Mouse (Mus musculus) bone marrow, adult 2 months (tissue): ENCODE results near the gene 4930467E23Rik. TPM values are rescaled to one million over a fixed set of nuclear protein-coding genes. Genes with fewer than 3 reads are reported as not detected.
"Not testable (repeated sequence)": the region's sequence is repeated elsewhere in the genome, so short reads cannot be mapped to it uniquely, and the experiment has no call there.

ENCODE experiments used
- H3K27ac ChIP-seq: fragments of 200-500 bp; 2 replicates; pipeline ENCODE4 v1.5.1; 2012; ENCODE audit warnings: low read depth, mild to moderate bottlenecking, control low read depth, inconsistent platforms, low read length; ENCODE audit not compliant: control insufficient read depth, poor library complexity, insufficient read depth
- H3K4me1 ChIP-seq: fragments of 200-500 bp; 2 replicates; pipeline ENCODE4 v1.6.1; 2011; ENCODE audit warnings: low read length; ENCODE audit not compliant: control insufficient read depth, insufficient read depth
- H3K4me3 ChIP-seq: fragments of 200-500 bp; replicated peaks from 2 replicates; pipeline ENCODE3; 2011; ENCODE audit warnings: mild to moderate bottlenecking, low read depth, low read length, control low read depth; ENCODE audit not compliant: control insufficient read depth
- CTCF ChIP-seq: fragments of 200-500 bp; IDR thresholded peaks from 2 replicates; pipeline ENCODE4 v1.5.1; 2011; ENCODE audit warnings: low read length, control low read depth; ENCODE audit not compliant: control insufficient read depth, insufficient read depth
- POLR2A ChIP-seq: fragments of 200-500 bp; IDR thresholded peaks from 2 replicates; pipeline ENCODE4 v1.6.1; 2011; ENCODE audit warnings: low read depth, mild to moderate bottlenecking, control low read depth, low read length, borderline replicate concordance; ENCODE audit not compliant: control insufficient read depth
- WGBS: fragments of 180-500 bp; shearing (Covaris S2); methylation state at CpG from one replicate; pipeline ENCODE4 v1.1.7; 2018; 5-methylcytosine and 5-hydroxymethylcytosine counted together
- polyA plus RNA-seq: library from polyadenylated mRNA; stranded (reverse); fragments of >200 nt; gene quantifications from 2 replicates; pipeline ENCODE4 v1.2.4, GENCODE M21; 2011; ENCODE audit warnings: low replicate concordance; ENCODE audit not compliant: missing spikeins, insufficient read depth, insufficient read length

The 4930467E23Rik gene
- polyA plus RNA-seq, 1 experiment = not detected

DNA sequence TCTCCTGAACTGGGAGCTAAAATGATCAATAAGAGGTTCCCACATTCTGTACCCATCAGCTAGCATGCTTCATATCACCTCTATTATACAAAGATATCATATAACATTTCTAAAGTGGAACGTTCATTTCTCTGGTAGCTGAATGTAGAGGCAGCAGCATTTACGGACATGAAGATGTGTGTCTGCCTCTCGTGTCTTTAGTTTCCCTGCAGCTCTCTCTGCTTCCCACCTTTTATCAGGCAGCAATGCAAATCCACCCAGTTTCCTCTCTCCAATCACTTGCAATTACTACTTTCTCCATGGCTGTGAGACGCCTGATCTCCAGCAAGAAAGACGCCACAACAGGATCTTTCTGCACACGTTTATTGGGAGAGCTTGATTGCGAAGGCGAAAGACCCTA is 49.5 kb downstream of the 4930467E23Rik start:
- not testable (repeated sequence) for H3K4me1 ChIP-seq, H3K4me3 ChIP-seq, H3K27ac ChIP-seq
- WGBS = 86% methylated on average over 8 of the region's 8 CpGs

DNA sequence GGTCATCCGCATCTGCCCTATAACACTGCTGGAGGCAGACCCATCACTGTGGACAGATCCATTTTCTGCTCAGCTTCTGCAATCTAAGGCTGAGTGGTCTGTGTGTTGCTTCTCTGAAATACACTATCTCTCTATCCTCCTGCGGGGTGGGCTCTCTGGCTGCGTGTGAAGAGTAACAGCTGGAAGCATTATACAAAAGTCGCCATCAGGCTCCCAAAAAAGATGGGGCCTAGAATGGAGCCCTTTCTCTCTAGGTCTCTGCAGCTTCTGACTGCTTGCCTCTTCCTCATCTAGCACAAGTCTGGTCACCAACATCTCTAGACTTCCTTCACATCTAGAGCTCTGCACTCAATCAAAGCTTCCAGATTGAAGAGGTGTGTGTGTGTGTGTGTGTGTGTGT is 50.8 kb downstream of the 4930467E23Rik start:
- not testable (repeated sequence) for H3K4me1 ChIP-seq, H3K4me3 ChIP-seq, H3K27ac ChIP-seq
- 84% methylated on average over 4 of the region's 4 CpGs for WGBS

DNA sequence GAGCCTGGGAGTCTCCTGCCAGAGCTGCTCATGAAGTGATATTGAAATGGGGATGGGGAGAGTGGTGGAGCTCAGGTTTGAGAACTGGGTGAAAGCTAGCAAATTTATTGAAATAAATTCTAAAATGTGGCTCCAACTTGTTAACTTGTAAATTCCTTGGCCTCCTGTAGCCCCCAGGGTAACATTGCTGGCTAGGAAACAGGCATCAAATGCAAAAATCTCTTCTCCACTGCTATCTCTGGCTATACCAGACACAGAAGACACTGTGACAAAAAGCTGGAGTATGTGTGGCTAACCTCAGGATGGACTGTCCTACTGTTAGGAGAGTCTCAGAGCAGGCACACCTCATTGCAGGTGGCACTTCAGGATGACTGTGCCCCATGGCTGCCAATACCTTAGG is 51.3 kb downstream of the 4930467E23Rik start:
- not testable (repeated sequence) for H3K27ac ChIP-seq, H3K4me3 ChIP-seq, H3K4me1 ChIP-seq

DNA sequence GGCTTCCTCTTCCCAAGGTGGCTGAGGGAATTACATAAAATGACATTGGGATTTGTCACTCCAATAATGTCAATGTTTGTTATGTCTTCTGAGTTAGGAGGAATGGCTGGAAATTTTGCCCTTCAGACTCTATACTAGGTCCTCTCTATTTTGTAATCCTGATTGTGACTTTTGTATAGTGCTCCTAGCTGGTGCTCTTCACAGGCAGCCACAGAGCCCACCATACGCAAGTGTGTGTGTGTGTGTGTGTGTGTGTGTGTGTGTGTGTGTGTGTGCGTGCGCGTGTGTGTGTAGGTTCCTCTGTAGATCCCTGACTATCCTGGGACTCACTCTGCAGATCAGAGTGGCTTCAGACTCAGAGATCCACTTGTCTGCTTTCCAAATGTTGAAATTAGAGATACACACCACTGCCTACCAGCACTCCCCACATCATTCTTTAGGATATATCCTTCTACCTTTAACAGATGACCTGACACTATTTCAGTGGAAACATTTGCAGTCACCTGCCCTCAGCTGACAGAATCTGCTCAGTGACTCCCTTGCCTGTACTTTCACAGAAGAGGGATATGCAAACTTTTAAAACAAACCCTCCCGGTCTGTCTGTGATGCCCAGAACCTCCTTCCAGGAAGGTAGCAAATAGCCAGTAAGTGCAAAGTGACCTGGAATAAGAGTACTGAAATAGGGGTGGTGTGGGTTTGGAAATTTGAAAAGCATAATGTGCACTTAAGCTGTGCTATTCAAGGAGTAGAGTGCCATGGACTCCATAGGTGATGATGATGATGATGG is 52.1 kb downstream of the 4930467E23Rik start:
- WGBS = 75% methylated on average over 5 of the region's 5 CpGs

DNA sequence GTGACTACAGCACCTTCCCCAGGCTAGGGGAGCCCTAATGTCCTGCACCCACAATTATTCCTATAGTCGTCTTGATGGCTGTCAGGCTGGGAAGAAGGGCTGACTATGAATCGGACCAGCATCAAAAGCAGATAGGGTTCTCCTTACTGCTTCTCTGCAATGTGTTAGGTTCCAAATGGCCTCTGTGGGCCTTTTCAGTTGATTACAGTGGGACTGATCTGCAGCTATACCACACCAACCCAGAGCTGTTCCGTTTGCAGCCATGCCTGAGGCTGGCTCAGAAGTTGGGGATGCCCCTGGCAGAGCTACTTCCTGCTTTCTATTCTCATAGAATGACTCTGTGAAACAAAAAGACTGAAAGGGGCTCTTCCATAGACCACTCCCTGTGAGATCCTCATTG is 53.4 kb downstream of the 4930467E23Rik start:
- H3K4me1 ChIP-seq, H3K27ac ChIP-seq, H3K4me3 ChIP-seq: not testable (repeated sequence)
- WGBS = 59% methylated on average over 3 of the region's 3 CpGs

More for the DNA sequence above, 52.1 kb downstream of the 4930467E23Rik start:
- H3K27ac ChIP-seq, H3K4me1 ChIP-seq, H3K4me3 ChIP-seq: not testable (repeated sequence)

DNA sequence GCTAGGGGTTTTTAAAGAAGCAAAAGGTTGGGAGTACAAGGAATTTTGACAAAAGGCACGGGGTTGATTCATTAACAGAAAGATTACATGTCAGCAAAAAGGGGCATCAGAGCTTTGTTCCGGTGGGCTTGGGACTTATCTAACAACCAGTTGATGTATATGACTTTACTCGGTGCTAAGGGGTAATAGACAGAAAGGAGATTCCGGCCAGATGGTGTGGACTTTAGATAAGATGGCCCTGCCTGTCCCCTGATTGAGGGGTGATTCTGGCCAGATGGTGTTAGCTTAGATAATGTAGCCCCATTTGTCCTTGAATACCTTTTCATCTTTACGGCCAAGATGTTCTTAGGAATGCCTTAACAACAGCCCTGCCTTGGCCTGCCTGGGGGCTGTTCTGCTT is 54.5 kb downstream of the 4930467E23Rik start:
- not testable (repeated sequence) for H3K4me3 ChIP-seq, H3K4me1 ChIP-seq, H3K27ac ChIP-seq
- WGBS = 89% methylated on average over 2 of the region's 5 CpGs

DNA sequence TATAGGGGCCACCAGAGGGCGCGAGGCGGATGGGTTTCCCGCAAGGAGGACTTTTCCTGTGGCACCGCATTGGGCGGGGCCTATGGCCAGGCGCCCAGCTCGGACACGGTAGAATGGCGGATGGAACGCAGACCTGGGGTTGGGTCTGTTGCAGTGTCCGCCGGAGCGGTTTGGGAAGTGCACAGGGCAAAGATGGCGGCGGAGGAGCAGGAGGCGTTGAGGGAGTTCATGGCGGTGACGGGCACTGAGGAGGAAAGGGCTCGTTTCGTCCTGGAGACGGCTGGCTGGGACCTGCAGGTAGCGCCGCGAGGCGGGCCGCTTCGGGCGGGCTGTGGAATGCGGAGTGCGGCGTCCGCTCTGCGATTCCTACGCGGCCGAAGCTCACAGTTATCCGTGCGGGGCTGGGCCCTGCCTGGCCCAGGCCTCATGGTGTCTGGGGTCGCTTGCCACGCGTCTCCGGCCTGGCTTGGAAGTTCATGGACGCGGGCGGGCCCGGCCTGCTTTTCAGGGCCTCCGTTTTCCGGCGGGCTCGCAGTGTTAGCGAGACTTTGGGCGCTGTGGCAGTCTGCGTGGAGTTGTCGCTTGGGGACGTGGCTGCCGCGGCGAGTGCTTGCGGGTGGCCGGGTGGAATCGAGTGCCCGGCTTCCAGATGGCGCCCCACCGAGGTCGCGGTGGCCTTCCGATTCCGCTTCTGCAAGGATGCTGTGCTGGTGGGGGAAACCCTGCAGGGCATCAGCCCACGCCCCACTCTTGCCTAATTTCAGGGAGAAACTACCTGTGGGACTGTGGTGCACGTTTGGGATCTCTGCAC is 55.4 kb downstream of the 4930467E23Rik start:
- Histone ChIP-seq H3K4me3 (peak overlapping the region; percentile 73), H3K27ac (peak overlapping the region; percentile 80)
- TF ChIP-seq CTCF = peak; percentile 28; the same call in 1 of the 2 replicates
- TF ChIP-seq POLR2A = peak; percentile 62
- H3K4me1 ChIP-seq = not testable (repeated sequence)
- 13% methylated on average over 71 of the region's 71 CpGs for WGBS

DNA sequence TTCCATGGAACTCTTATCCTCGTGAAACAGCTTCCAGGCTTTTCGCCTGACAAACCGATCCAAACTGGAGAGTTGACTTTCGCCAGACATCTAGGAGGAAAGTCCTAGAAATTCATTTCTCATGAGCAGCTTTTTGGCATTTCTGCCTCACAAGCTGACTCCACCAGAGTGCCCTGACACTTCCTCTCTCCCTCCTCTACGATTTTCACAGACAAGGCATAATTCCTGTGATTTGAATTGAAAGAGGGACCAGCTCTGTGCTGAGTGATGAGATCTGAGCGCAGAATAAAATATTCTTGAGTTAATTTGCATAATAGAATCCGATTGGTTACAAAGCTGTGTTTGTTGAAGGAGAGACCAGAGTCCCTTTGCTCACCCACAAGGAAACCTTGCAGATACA is 63.3 kb downstream of the 4930467E23Rik start:
- not testable (repeated sequence) for H3K4me3 ChIP-seq, H3K27ac ChIP-seq, H3K4me1 ChIP-seq
- 67% methylated on average over 7 of the region's 7 CpGs for WGBS

Other genes with a start within 250 kb of the 4930467E23Rik start
- not detected in 2 replicates for gene Defb7, start 234.5 kb upstream of the 4930467E23Rik start, polyA plus RNA-seq
- not detected in 2 replicates for gene Gm31371, start 173.8 kb downstream of the 4930467E23Rik start, polyA plus RNA-seq